Mouse (Mus musculus) spleen, postnatal 14 days (tissue): Measurements from ENCODE around the gene Brat1.
A peak's percentile ranks its signal among the peaks of the same experiment; 100 is the strongest.
"Not testable (repeated sequence)": the region's sequence is repeated elsewhere in the genome, so short reads cannot be mapped to it uniquely, and the experiment has no call there.

Experiments used
- DNase-seq, 2 experiments: peaks; one replicate each; pipeline ENCODE4 v3.0.0; 2021 to 2022; ENCODE audit warnings: low spot score in 2 of 2

Brat1 gene

GRCm38 (mm10) chr5:140704378-140705251 lies at the start of gene Brat1:
TSS of gene Brat1 (plus strand) at chr5:140705011.
- peak; percentile 99 for DNase-seq

DNA sequence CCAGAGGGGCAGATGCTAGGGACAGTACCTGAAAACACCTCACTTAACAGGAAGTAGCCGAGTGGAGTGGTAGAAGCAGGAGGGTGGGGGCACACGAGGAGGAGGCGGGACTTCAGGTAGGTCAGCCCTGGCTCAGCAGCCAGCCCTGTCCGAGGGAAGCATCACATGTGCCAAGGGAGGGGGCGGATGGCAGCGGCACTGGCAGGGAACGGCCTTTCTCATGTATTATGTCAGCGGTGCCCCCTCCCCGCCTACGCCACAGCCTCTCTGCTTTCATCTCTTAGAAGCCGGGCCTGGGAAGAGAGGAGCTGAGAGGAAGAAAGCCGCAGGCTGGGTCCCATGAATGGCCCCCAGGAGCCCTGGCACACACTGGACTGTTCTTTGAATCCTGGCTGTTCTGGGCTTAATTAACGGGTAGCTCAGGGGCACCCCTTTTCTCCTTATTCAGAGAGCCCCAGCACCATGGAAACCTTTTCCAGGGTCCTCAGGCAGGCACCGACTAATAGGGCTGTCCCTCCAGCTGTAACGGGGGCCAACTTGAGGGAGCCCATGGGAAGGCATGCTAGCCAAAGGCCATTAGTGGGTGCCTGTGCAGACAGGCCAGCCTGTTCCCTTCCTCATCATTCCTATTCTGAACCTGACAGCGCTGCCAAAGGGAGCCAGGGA lies 45.1 kb upstream of the Brat1 start:
- DNase-seq, result no peak

DNA sequence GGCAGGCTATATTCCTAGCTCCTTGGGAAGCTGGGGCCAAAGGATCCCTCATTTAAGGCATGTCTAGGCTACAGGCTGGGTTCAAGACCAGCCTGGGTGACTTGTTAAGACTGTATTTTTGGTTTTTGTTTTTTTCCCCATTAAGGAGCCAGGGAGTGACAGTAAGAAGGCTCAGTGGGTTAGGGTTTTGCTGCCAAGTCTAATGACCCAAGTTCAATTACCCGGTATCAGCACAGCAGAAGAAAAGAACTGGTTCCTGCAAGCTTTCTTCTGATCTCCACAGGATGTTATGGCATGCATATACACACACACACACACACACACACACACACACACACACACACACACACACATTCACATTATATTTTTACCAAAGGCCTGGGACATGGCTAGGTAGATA lies 44.4 kb upstream of the Brat1 start:
- DNase-seq, result no peak

- no peak for DNase-seq
Observed at GRCm38 (mm10) chr5:140661427-140661826, 43.4 kb upstream of the Brat1 start.

GRCm38 (mm10) chr5:140661875-140662643 lies 42.8 kb upstream of the Brat1 start:
- no peak for DNase-seq

DNA sequence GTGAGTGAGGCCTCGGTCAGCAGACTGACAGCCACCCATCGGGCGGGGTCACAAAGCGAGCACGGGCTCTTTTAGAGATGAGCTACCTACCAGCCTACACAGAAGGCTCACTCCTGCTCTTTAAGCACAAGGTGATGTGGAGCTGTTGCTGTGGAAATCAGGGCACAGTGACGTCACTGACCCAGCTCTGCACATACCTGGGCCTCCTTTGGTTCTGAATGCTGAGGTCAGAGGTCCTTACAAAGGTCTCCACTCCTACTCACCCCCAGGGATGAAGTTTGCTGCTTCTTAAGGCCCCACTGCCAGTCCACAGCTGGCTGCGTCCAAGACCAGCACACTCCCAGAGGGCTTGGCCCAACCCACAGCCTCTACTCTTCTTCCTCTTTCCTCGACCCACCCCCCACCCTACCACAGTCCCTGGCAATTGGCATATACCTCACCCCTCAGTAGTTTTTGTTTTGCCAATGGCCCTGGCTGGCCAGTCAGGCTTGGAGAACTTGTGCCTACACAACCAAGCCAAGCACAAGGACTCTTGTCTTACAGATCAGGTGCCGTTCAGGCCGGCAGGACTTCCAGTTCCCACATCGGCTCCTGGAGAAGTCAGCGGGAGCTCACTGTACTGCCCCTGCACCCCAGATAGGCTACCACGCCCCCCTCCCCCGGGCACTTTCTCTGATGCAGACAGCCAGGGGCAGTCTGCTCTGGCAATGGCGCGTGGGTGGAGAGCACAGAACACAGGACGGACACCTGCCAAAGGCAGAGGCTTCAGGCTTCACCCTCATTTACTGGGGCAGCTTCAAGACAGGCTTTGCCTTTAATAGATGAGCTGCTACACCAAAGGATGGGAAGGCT lies 41.8 kb upstream of the Brat1 start:
- DNase-seq, result peak in 1 of 2 experiments; percentile 31

DNA sequence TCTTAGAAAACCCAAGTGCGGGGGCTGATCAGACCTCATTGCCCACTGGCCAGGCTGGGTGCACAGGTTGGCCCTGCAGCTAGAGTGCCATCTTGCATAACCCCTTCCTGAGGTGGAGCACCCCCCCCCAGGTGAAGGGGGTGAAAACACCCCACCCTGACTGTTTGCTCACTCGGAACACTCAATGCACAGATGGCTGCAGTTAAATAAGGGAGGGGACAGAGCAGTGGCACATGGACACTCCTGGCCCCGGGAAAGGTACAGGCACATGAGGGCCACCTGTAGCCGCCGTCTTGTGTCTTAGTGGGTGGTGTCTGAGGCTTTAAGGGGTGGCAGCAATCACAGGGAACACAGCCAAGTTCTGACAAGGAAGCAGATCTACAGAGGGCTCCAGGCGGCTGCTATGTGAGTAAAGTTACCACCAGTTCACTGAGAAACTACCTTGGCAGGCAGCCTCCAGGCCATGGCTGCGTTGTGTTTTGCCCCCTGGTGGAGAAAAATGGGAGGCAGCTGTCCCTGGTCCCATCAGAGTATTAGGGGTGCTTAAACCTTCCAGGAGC lies 41.1 kb upstream of the Brat1 start:
- DNase-seq, result peak; percentile 41 to 71

- no peak for DNase-seq
Observed at GRCm38 (mm10) chr5:140672115-140672514, 32.7 kb upstream of the Brat1 start.

- not testable (repeated sequence) for DNase-seq
Observed at GRCm38 (mm10) chr5:140672603-140673002, 32.2 kb upstream of the Brat1 start.

GRCm38 (mm10) chr5:140674036-140674435 lies 30.8 kb upstream of the Brat1 start:
- no peak for DNase-seq

- DNase-seq, result no peak
Observed at GRCm38 (mm10) chr5:140675079-140675478, 29.7 kb upstream of the Brat1 start.

DNA sequence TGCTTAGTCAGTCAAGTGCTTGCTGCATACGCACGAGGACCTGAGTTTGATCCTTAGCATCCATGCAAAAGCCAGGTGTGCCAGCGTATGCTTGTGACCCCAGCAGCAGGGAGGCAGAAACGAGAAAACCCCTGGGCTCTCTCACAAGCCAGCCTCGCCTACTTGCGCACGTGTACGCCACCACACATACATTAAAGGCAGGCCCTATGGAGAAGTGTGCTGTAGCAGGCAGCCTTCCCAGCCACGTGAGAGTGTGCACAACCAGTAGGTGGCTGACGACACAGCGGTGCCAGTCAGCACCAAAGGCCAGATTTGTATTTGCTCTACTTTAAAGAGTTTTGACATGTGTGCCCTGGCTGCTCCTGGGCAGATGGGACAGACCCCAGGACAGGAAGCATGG lies 29.2 kb upstream of the Brat1 start:
- DNase-seq, result no peak

DNA sequence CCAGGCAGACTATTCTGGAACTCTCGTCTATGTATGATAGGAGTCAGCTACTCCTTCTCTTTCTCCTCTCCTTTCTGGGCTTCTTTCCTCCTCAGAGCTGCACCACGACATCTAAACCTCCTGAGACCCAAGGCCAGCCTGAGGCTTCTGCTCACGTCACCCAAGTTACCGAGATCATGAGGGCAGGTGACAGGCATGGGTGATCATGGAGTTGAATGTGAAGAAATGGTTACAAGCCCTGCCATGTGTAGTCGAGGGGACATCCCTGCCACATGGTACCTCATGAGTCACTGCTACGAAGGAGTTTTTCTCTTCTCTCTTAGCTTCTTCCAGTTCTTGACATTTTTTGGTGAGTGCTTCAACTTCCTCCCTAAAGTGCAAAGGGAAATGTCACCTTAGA lies 27.7 kb upstream of the Brat1 start:
- DNase-seq, result no peak

- DNase-seq, result no peak
Observed at GRCm38 (mm10) chr5:140680051-140680450, 24.8 kb upstream of the Brat1 start.

GRCm38 (mm10) chr5:140680950-140681349 lies 23.9 kb upstream of the Brat1 start:
- DNase-seq, result no peak

DNA sequence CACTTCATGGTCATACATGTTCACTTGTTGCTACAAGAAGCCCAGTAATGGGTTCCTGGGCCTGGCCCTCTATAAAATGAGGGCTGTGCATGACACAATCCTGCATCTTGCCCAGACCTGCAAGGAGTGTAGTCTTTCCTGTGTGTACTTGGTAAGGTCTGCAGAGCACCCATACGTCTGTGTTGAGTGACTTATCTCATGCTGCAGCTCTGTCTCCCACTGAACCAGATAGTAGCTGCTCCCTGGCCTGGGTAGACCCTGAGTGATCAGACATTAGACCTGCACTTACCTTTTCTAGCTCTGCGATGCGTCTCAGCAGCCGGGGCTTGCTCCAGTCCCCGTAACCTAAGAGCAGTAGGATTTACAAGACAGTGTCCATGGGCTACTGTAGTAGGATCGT lies 22.7 kb upstream of the Brat1 start:
- DNase-seq, result no peak

DNA sequence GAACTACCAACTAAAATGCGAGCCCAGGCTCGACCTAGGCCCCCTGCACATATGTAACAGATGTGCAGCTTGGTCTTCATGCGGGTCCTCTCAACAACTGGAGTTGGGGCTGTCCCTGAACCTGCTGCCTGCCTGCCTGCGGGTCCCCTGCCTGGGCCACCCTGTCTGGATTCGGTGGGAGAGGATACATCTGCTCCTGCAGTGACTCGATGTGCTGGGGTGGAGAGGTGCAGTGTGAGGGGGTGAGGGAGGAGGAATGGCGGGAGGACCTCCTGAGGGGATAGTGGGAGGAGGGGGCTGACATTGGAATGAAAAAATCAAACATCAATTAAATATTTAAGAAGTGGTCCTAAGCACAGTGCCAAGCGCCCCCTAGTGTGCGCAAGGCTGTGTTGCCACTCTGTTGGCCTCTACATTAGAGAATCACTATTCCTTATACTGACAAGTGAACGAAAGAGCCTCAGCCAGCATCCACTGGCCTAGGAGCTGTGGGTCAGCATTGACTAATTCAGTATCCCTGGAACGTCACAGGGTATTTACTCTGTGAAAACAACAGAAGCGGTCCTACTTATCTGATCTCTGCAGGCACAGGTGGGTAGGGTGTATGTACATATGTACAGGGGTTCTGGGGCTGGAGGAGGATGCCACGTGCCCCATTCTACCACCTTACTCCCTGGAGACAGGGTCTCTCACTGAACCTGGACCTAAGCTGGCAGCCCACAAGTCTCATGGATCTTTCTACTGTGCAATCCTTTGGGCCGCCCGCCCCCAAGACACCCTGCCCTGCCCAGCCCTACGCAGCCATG lies 20.3 kb upstream of the Brat1 start:
- DNase-seq, result peak in 1 of 2 experiments; percentile 38

- no peak for DNase-seq
Observed at GRCm38 (mm10) chr5:140688434-140688833, 16.4 kb upstream of the Brat1 start.

- no peak for DNase-seq
Observed at GRCm38 (mm10) chr5:140695987-140696386, 8.8 kb upstream of the Brat1 start.

- DNase-seq, result no peak
Observed at GRCm38 (mm10) chr5:140699776-140700175, 5.0 kb upstream of the Brat1 start.
